Mouse (Mus musculus): Measurements from ENCODE around the gene D430041D05Rik. TPM values are rescaled to one million over a fixed set of nuclear protein-coding genes. Genes with fewer than 3 reads are reported as not detected.

The D430041D05Rik gene
- polyA plus RNA-seq, 2 experiments from 2014 or later: 0.21 TPM; not detected in 1

- ATAC-seq: no peak
Measured at GRCm38 (mm10) chr2:104185616-104186015, 225.2 kb downstream of the D430041D05Rik start.

- ATAC-seq: no peak
Measured at GRCm38 (mm10) chr2:104184296-104184695, 226.5 kb downstream of the D430041D05Rik start.

- ATAC-seq: no peak
Measured at GRCm38 (mm10) chr2:104183246-104183845, 227.5 kb downstream of the D430041D05Rik start.

GRCm38 (mm10) chr2:104179636-104180035 lies 231.2 kb downstream of the D430041D05Rik start:
- no peak for ATAC-seq

GRCm38 (mm10) chr2:104178251-104178650 lies 232.6 kb downstream of the D430041D05Rik start:
- no peak for ATAC-seq

- peak; percentile 63 for ATAC-seq
Measured at GRCm38 (mm10) chr2:104176979-104177704, 233.7 kb downstream of the D430041D05Rik start.

- ATAC-seq: no peak
Measured at GRCm38 (mm10) chr2:104176166-104176978, 234.4 kb downstream of the D430041D05Rik start.

GRCm38 (mm10) chr2:104175476-104176165 lies 235.2 kb downstream of the D430041D05Rik start:
- no peak for ATAC-seq

- no peak for ATAC-seq
Measured at GRCm38 (mm10) chr2:104173431-104173830, 237.4 kb downstream of the D430041D05Rik start.

GRCm38 (mm10) chr2:104172695-104173348 lies 238.0 kb downstream of the D430041D05Rik start:
- ATAC-seq: peak; percentile 92

GRCm38 (mm10) chr2:104168186-104168896 lies 242.5 kb downstream of the D430041D05Rik start:
- ATAC-seq: no peak

- ATAC-seq: no peak
Measured at GRCm38 (mm10) chr2:104167765-104168164, 243.0 kb downstream of the D430041D05Rik start.

GRCm38 (mm10) chr2:104165631-104166030 lies 245.2 kb downstream of the D430041D05Rik start:
- ATAC-seq: no peak

- no peak for ATAC-seq
Measured at GRCm38 (mm10) chr2:104163978-104164487, 246.8 kb downstream of the D430041D05Rik start.

GRCm38 (mm10) chr2:104163418-104163817 lies 247.4 kb downstream of the D430041D05Rik start:
- no peak for ATAC-seq

GRCm38 (mm10) chr2:104157831-104158230 lies 253.0 kb downstream of the D430041D05Rik start:
- ATAC-seq: no peak

- no peak for ATAC-seq
Measured at GRCm38 (mm10) chr2:104153876-104154275, 256.9 kb downstream of the D430041D05Rik start.

- ATAC-seq: no peak
Measured at GRCm38 (mm10) chr2:104153345-104153744, 257.5 kb downstream of the D430041D05Rik start.

GRCm38 (mm10) chr2:104150608-104151397 lies 260.0 kb downstream of the D430041D05Rik start:
- no peak for ATAC-seq

GRCm38 (mm10) chr2:104147910-104148561 lies 262.8 kb downstream of the D430041D05Rik start:
- ATAC-seq: no peak
